Mouse (Mus musculus) cortical plate, adult 2 months (tissue): Measurements from ENCODE around the gene Olfr553.

ENCODE experiments used
- CTCF ChIP-seq: fragments of 200-500 bp; IDR thresholded peaks from 2 replicates; pipeline ENCODE4 v1.5.1; 2011; ENCODE audit warnings: mild to moderate bottlenecking, control low read depth, low read length; ENCODE audit not compliant: insufficient read depth; ENCODE audit errors: extremely low read depth
- POLR2A ChIP-seq: fragments of 200-500 bp; IDR thresholded peaks from 2 replicates; pipeline ENCODE4 v1.6.1; 2011; ENCODE audit warnings: mild to moderate bottlenecking, low read length, control low read depth; ENCODE audit not compliant: insufficient read depth; ENCODE audit errors: extremely low read depth

GRCm38 (mm10) chr7:102575998-102576397 is 42.0 kb downstream of the Olfr553 start:
- no peak for TF ChIP-seq CTCF
- TF ChIP-seq POLR2A = no peak
